Mouse (Mus musculus) bone marrow macrophage, adult 2 months (primary cell): Measurements from ENCODE around the gene Plin2. TPM values are rescaled to one million over a fixed set of nuclear protein-coding genes. Genes with fewer than 3 reads are reported as not detected.

Source experiments
- H3K27ac ChIP-seq: 2 replicates; pipeline ENCODE4 v1.5.1; 2012; ENCODE audit warnings: low read depth, low read length; ENCODE audit not compliant: insufficient read depth
- H3K4me1 ChIP-seq: 2 replicates; pipeline ENCODE4 v1.6.1; 2012; ENCODE audit warnings: low read length; ENCODE audit not compliant: control insufficient read depth, insufficient read depth
- H3K4me3 ChIP-seq: 2 replicates; pipeline ENCODE4 v1.5.1; 2012; ENCODE audit warnings: mild to moderate bottlenecking, low read length, moderate library complexity; ENCODE audit not compliant: insufficient read depth
- CTCF ChIP-seq: IDR thresholded peaks from 2 replicates; pipeline ENCODE4 v1.5.1; 2012; ENCODE audit warnings: low read depth, mild to moderate bottlenecking, low read length, moderate library complexity
- POLR2A ChIP-seq: IDR thresholded peaks from 2 replicates; pipeline ENCODE4 v1.6.1; 2012; ENCODE audit warnings: mild to moderate bottlenecking, low read depth, low read length, borderline replicate concordance
- polyA plus RNA-seq: library from polyadenylated mRNA; stranded (reverse); fragments of >200 nt; gene quantifications from 2 replicates; pipeline ENCODE4 v1.2.4, GENCODE M21; 2012; ENCODE audit not compliant: missing spikeins, insufficient read depth, insufficient read length

The Plin2 gene
- 397 and 415 TPM in 2 replicates for polyA plus RNA-seq

DNA sequence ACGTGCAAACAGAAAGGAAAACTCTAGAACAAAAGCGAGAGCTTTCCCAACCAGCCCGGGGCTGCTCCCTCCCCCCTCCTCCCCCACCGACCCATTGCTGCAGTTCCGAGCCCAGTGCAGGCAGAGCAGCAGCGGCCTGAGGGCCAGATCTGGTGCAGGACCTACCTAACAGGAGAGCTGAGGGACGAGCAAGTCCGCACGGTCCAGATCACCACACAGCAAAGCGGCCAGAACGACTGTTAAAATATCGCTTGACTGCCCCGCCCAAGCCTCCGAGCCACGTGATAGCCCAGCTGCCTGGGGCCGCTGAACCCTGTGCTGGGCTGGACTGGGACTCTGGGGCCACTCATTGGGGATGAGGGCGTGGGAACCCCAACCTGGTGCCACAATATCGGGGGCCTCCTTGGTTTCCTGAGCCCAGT lies at the start of gene Plin2:
TSS of gene Plin2 (minus strand) at position 281 of the 422 bp plus-strand sequence.
- Histone ChIP-seq H3K4me3 (peak within 1 kb of the TSS; percentile 76), H3K27ac (peak within 1 kb of the TSS; percentile 95), H3K4me1 (peaks cover 55% of the 10 kb centered on the region)
- TF ChIP-seq POLR2A (peak; percentile 17; the same call in 1 of the 2 replicates), CTCF (no peak)

DNA sequence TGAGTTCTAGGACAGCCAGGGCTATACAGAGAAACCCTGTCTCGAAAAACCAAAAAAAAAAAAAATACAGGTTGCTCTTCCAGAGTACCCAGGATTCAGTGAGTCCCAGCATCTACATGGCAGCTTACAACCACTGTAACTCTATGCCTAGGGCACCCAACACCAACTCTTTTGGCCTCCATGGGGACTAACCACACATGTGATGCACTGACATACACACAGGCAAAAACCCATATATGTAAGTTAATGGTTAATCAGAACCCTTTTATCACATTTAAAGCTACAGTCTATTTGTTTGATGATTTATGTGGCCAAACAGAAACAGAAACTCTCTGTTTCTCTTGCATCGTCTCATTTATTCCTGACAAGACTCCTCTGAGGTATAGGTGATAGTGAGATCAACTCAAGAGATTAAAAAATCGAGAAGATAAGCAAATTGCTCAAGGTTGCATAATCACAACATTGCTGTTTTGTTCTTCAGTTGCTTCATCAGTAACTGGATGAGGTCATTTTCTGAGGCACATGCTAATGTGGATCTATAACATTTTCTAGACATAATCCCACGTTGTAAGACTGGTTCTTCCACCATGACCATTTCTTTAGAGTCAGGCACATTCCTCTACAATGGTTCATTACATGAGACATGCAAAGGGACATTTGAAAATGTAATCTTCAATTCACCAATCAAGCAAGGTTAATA lies 49.2 kb upstream of the Plin2 start:
- no peak for TF ChIP-seq CTCF
- peaks cover 52% of the 10 kb centered on the region for H3K4me1 ChIP-seq
- no peak overlapping the region for H3K4me3 ChIP-seq
- peak overlapping the region; percentile 40 for H3K27ac ChIP-seq

DNA sequence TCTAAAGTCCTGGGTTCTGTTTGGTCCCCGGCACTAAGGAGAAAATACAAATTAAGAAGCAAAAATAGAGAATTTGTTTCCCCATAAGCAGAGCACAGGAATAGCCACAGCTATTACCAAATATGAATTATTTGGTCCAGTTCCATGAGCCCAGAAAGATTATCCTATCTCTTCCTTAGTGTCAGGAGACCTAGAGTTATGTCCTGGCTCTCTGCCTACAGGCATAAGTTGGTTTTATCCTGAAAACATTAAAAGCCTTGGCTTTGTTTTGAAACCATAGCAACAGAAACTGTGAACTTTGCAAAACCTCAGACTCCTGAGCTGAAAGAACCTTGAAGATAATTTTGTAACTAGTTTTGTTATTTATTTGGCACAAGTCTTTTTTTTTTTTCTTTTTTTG lies 47.3 kb upstream of the Plin2 start:
- Histone ChIP-seq H3K4me3 (no peak overlapping the region), H3K27ac (0 out of 2 replicates have a peak overlapping the region, but pooled peaks have one; percentile 17), H3K4me1 (peaks cover 49% of the 10 kb centered on the region)
- TF ChIP-seq POLR2A = no peak
- no peak for TF ChIP-seq CTCF

DNA sequence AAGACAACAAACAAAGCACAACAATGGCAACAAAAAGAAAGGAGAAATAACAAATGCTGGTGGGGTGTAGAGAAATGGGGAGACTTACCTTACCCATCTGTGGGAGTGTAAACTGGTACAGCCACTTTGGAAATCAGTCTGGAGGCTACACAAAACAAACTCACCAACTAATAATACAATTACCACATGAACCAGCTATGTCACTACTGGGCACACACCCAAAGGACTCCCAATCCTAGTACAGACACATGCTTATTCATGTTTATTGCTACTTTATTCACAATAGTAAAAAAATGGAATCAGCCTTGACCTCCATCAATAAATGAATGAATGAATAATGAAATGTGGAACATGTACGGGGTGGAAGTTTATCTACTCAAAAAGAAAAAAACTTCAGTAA lies 45.5 kb upstream of the Plin2 start:
- Histone ChIP-seq H3K4me3 (no peak overlapping the region), H3K4me1 (peaks cover 49% of the 10 kb centered on the region), H3K27ac (no peak overlapping the region)
- TF ChIP-seq POLR2A (no peak), CTCF (no peak)

DNA sequence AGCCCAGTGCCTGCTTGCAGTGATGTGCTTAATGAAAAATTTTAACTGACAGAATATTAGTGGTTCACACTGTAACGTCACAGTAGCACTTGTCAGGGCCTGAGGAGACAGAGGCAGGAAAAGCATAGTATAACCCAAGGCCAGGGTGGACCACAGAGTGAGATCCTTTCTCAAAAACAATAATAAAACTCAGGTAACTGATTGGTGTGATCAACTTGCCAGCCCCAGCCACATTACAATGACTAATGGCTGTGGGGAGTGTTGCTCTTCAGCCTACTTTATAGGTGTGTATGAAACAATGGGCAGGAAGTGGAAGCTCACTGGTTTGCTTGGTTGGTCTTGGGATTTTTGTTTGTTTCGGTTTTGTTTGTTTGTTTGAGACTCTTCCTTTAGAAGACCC lies 43.7 kb upstream of the Plin2 start:
- TF ChIP-seq POLR2A = no peak
- no peak for TF ChIP-seq CTCF
- Histone ChIP-seq H3K27ac (peak overlapping the region; percentile 97), H3K4me1 (peaks cover 43% of the 10 kb centered on the region), H3K4me3 (no peak overlapping the region)

DNA sequence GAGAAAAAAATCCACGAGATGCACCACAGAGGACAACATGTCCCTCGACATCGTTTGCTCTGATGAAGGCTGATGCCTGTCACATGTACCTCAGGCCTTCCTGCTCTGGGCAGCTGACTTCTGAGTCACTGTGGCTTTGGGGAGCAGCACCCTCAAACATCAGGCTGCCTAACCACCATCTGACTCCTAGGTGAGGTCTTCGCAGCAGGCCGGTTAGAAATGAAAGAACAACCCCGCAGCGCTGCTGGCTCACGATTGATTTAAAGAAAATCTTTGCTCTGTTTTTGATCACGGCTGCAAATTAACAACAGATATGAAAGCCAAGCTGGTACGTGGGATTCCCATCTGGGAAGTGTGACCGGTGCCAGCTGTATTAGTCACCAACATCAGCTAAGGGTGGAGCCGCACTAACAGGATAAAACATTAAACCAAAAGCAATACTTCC lies 42.9 kb upstream of the Plin2 start:
- Histone ChIP-seq H3K27ac (peak overlapping the region; percentile 97), H3K4me1 (peaks cover 41% of the 10 kb centered on the region), H3K4me3 (peak overlapping the region; percentile 43)
- TF ChIP-seq CTCF (no peak), POLR2A (no peak)

DNA sequence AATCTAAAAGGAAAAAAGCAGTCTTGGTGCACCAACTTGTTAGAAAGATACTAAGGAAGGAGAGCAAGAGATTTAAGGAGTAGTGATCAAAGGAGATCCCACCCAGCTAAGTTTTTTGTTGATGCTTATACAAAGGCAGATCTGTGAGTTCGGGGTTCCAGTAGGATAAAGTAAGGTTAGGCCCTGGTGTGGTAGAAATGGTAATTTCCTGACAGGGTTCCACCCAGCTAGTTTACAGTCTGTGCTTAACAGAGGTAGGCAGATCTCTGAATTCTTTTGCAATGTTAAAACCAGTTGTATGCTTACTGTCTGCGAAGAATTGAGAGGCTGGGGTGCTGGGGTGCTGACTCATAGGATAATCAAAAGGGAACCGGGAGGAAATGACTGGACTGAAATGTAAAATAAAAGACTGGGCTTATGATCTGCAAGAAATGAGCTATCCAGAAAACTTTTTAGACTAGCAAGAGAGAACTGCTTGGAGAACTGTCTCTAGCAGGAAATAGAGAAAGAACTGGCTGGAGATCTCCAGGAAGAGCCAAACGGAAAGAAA lies 40.9 kb upstream of the Plin2 start:
- H3K4me3 ChIP-seq = peak overlapping the region; percentile 46
- peak overlapping the region; percentile 97 for H3K27ac ChIP-seq
- TF ChIP-seq CTCF (no peak), POLR2A (no peak)
- H3K4me1 ChIP-seq = peaks cover 32% of the 10 kb centered on the region

DNA sequence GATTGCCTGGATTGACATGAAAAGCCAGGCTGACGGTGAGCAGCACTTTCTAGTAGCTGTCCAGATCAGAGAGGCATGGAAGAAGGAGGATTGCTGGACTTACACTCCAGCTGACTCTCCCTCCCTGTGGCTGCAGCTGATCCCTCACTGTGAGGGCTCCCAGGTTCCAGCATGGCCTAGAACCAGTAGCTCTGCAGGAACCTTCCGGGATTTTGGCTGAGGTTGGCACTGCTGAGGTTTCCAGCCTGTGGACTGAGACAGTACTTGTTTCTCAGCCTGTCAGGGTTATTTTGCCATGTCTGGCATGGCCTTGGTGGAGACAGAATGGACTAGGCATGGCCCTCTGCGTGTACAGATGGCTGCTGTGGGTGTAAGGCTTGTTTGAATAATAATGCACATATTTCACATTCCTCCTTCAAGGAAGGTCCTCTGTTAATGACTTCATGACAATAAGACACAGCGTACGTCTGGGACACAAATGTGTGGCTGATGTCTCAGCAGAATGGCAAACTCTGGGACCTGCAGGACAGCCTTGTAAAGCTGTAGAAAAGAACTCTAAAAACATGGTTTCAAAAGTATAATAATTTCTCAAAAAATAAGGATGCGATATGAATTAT lies 40.3 kb upstream of the Plin2 start:
- no peak for TF ChIP-seq CTCF
- TF ChIP-seq POLR2A = no peak
- Histone ChIP-seq H3K4me1 (peaks cover 32% of the 10 kb centered on the region), H3K4me3 (no peak overlapping the region), H3K27ac (peak overlapping the region; percentile 97)

DNA sequence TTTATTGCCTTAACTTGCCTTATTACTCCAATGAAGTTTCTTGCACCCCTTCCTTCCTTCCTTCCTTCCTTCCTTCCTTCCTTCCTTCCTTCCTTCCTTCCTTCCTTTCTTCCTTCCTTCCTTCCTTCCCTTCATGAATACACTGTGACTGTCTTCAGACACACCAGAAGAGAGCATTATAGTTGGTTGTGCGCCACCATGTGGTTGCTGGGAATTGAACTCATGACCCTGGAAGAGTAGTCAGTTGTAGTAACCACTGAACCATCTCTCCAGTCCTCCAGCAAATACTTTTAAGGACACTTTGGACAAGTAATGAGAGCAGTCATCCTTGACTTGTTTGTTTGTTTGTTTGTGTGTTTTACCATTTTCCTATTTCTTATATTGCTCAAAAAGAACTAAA lies 38.9 kb upstream of the Plin2 start:
- Histone ChIP-seq H3K27ac (no peak overlapping the region), H3K4me1 (peaks cover 25% of the 10 kb centered on the region), H3K4me3 (no peak overlapping the region)
- no peak for TF ChIP-seq POLR2A
- TF ChIP-seq CTCF = no peak

DNA sequence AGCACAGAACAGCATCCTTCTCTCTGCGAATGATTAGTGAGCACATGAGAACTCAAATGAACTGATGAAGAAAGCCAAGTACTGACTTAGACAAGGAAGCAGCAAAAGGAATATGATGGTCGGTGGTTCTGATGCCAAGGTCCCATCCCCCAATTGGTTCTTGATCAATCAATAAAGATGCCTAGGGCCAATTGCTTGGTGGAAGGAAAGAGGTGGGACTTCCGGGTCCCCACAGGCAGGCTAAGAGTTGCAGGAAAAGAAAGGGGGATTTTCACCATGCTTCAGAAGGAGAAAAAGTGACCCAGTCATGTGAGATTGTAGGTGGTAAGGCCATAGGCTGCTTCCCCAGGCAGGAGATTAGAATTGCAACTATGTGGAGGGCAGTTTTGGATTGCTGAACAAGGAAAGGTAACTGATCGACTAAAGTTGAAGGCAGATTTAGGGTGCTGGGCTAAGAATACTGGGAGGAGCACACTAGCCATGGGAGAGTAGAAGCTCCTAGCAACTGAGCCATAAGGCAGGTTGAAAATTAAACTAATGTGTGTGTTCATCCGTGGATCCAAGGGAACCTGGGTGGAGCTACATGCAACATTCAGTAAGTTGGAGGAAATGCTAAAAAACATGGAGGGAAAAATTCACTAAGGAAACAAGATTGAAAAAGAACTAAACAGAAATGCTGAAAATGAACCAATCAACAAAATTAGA lies 29.5 kb upstream of the Plin2 start:
- Histone ChIP-seq H3K4me1 (peaks cover 3% of the 10 kb centered on the region; the same call in 1 of the 2 replicates), H3K4me3 (no peak overlapping the region), H3K27ac (no peak overlapping the region)
- no peak for TF ChIP-seq POLR2A
- no peak for TF ChIP-seq CTCF
